Mouse (Mus musculus): Measurements from ENCODE around the gene Ssu72.

- TF ChIP-seq CTCF (IDR thresholded peaks at IDR 0.05; ENCODE audit: extremely low read depth, insufficient read length, insufficient replicate concordance, low read depth, low read length): 0 out of 2 replicates have a peak, but pooled peaks have one; percentile 11
- TF ChIP-seq POLR2A (IDR thresholded peaks at IDR 0.05; ENCODE audit: low read depth, low read length): no peak
Measured at GRCm38 (mm10) chr4:155675991-155676390, 28.6 kb upstream of the Ssu72 start.
